Mouse (Mus musculus) spleen, adult 2 months (tissue): ENCODE measurements around the gene Rpia.

ENCODE experiments used
- CTCF ChIP-seq: fragments of 200-500 bp; IDR thresholded peaks from 2 replicates; pipeline ENCODE4 v1.5.1; 2011; ENCODE audit warnings: mild to moderate bottlenecking, inconsistent platforms; ENCODE audit not compliant: insufficient read depth, insufficient read length, insufficient replicate concordance; ENCODE audit errors: extremely low read depth
- POLR2A ChIP-seq: fragments of 200-500 bp; IDR thresholded peaks from 2 replicates; pipeline ENCODE4 v1.6.1; 2011; ENCODE audit warnings: low read depth, low read length, inconsistent platforms

DNA sequence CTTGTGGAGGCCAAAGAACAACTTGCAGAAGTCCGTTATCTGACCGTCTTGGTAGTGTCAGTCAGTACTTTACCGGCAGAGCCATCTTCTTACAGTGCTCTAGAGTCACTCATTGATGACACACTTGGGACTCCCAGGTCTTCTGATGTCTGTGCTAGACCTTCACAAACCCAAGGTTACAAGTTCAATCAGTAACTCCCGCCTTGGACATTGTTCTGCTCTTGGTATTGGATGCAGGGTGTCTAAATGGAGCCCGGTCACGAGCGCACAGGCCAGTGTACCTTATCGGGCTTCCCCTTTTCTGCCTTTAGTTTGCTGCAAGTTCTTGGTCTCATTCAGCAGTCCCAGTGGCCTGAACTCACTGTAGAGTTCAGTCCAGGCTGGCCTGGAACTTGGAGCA, 612 bp upstream of the Rpia start:
- no peak for TF ChIP-seq CTCF
- no peak for TF ChIP-seq POLR2A
